Mouse (Mus musculus) pancreas, adult 10 weeks (tissue): ENCODE data around the gene Shisa5. TPM values are rescaled to one million over a fixed set of nuclear protein-coding genes. Genes with fewer than 3 reads are reported as not detected.

ENCODE experiments used
- polyA plus RNA-seq: library from polyadenylated mRNA; stranded (reverse); fragments of 350-450 nt; fragmentation: Illumina TruSeq; extraction: RNeasy Lipid Tissue Mini Kit (QIAGEN cat#74804); gene quantifications from one replicate; pipeline ENCODE4 v1.2.3, GENCODE M21; 2015; ENCODE audit warnings: low read depth, low replicate concordance; ENCODE audit not compliant: insufficient read depth

The Shisa5 gene
- polyA plus RNA-seq: 39.1 TPM

DNA sequence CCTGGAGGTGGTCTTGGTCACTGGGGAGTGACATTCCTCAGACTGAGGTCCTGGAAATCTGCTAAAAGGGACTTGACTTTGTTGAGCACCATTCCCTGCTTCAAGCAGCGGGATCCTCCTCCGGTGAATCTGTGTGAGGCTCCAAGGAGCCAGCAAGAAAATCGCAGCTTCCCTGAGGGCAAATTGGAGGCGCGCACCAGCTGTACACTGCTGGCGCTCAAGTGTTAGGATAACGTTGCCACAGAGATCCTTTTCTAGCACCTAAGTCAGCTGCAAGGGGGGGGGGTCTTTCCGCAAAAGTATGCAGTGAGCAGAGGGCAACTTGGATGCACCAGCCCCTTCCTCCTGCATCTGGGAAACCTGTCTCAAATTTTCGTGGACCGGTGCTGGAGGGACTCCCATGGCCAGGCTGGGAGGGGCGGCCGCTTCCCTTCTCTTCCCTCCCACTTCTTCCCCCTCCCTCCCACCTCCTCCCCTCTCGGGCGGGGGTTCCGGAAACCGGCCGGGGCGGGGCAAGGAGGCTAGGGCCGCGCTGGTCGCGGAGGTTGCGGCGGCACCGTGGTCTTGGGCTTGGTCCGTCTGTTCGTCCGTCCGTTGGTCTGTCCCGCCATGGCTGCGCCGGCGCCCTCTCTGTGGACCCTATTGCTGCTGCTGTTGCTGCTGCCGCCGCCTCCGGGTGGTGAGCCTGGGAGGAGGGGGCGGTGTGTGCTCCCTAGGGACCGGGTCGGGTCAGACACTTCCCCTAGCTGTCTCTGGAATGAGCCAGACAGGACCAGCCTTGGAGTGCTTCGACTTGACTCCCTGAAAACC lies at the start of gene Shisa5:
Gene Shisa5 (plus strand): TSS at position 480 of the 810 bp plus-strand sequence.

DNA sequence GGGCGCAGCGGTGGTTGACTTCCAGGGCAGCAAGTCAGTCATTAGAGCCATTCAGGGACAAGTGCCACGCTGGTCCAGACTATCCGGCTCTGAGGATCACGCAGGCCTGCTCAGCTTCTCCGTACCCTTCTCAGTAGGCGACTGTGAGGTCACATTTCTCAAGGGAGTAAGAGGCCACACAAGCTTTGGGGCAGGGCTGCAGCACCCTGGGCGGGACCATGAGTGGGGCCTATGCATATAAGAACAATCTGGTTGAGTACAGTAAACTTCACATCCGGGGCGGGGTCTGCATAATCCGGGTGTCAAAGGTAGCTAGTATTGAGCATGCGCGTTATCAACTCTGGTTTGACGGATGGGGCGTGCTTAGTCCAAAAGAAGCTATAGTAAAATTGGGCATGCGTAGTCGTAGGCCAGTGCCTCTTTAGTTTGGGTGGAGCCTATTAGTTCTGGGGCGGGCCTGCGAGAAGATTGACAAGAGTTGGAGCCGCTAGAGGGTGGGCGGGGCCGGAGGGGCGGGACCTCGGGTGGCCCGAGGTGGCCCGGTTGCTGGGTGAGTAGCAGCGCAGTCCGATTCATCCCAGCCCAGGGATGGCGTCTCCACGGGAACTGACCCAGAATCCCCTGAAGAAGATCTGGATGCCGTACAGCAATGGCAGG lies 46.8 kb upstream of the Shisa5 start, which contains the start of gene Pfkfb4:
Gene Pfkfb4 (plus strand): TSS at position 351 of the 657 bp plus-strand sequence.

GRCm38 (mm10) chr9:109059136-109059903 lies 21.0 kb downstream of the Shisa5 start, which contains the start of gene Trex1:
Gene Trex1, minus strand, starts transcription at chr9:109059734.

DNA sequence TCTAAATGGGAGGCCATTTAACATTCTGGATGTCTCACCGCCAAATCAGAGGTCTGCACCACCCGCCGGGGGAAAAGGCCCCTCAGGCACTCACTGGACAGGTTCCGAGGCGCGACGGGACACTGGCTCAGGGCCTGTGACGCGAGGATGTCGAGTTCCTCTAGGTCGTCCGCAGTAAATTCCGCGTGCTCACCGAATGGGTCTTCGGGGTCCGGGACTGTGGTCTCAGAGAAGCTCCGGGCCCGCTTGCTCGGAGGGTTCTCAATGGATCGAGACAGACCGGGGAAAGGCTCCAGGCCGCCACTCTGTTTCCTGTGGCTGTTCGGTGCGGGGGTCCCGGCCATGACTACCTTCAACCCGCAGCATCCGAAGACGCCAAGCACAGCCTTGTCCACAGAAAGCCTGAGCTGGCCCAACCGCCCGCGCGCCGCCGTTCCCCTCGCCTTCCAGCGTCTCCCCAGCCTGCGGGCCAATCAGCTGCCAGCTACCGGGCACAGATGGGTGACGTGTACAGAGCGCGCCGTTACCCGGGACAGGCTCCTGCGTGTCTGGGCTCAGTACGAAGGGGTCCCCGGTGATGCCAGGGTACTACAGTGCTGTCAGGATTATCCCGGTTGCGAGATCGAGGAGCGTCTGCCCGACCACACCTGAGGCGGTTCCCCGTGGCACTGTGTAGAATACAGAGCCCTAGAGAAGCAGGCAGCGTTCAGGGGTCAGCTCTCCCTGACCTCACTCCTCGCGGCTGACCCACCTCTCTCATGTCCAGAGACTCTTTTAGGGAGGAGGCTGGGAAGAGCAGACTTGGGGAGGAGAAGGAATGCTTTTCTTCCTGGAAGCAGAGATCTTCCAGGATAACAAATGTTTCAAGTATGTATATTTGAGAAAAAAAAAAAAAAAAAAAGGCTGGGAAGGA lies 35.6 kb downstream of the Shisa5 start, which contains the start of gene Atrip:
Gene Atrip (minus strand): TSS at position 464 of the 913 bp plus-strand sequence.

DNA sequence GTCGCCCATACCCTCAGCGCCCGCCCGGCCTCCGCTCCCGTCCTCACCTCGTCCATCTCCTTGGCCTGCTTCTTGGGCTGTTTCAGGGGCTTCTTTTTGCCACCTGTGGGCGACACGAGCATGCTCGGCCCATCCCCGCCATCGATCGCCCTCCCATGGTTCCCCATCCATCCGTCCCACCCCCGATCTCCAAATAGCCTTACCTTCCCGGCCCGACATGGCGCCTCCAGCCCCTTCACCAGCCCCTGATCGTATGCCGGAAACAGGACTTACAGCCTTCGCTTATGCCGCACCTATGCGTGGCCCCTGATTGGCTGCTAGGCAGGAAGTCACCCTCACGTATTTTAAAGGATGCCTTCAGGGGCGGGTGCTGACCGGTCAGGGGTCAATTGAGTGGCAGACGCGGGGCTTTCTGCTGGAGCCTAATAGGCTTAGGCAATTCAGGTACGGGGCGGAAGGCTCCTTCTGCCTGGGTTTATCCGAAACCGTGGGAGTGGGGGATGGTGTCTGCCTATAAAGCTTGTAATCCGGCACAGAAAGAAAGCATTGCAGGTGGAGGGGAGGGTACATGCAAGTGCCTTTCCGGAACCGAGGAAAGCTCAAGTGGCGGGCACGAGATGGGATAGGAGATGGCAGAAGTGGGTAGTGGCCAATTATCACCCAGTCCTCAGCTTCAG lies 43.9 kb downstream of the Shisa5 start, which contains the start of the genes Ccdc51 and Tma7:
Gene Ccdc51 (plus strand): TSS at position 370 of the 677 bp plus-strand sequence.
Gene Tma7 (minus strand): TSS at position 464 of the 677 bp plus-strand sequence.

GRCm38 (mm10) chr9:109095137-109095982 lies 57.0 kb downstream of the Shisa5 start, which contains the start of gene Plxnb1:
Gene Plxnb1, plus strand, starts transcription at chr9:109095389.

Other genes with a start within 250 kb of the Shisa5 start
- gene Nckipsd, start 230.2 kb upstream of the Shisa5 start, polyA plus RNA-seq: 4.9 TPM
- gene Celsr3, start 212.2 kb upstream of the Shisa5 start, polyA plus RNA-seq: 3.8 TPM
- 27.2 TPM for gene Slc26a6, start 185.3 kb upstream of the Shisa5 start, polyA plus RNA-seq
- gene Tmem89, start 123.9 kb upstream of the Shisa5 start, polyA plus RNA-seq: not detected
- 35.3 TPM for gene Uqcrc1, start 101.9 kb upstream of the Shisa5 start, polyA plus RNA-seq
- 130 TPM for gene Col7a1, start 85.0 kb upstream of the Shisa5 start, polyA plus RNA-seq
- 3.3 TPM for gene Ucn2, start 52.6 kb upstream of the Shisa5 start, polyA plus RNA-seq
- 2.3 TPM for gene Pfkfb4, start 46.8 kb upstream of the Shisa5 start, polyA plus RNA-seq
- gene Trex1, start 21.2 kb downstream of the Shisa5 start, polyA plus RNA-seq: 5.4 TPM
- gene Atrip, start 35.6 kb downstream of the Shisa5 start, polyA plus RNA-seq: 3.1 TPM
- 0.74 TPM for gene Ccdc51, start 43.9 kb downstream of the Shisa5 start, polyA plus RNA-seq
- 54.7 TPM for gene Tma7, start 44.0 kb downstream of the Shisa5 start, polyA plus RNA-seq
- gene Plxnb1, start 56.8 kb downstream of the Shisa5 start, polyA plus RNA-seq: 8.9 TPM
- gene Fbxw21, start 123.5 kb downstream of the Shisa5 start, polyA plus RNA-seq: not detected
- not detected for gene Fbxw13, start 157.4 kb downstream of the Shisa5 start, polyA plus RNA-seq
- not detected for gene Fbxw20, start 196.2 kb downstream of the Shisa5 start, polyA plus RNA-seq
- gene Fbxw14, start 249.1 kb downstream of the Shisa5 start, polyA plus RNA-seq: not detected